Mouse (Mus musculus) limb, embryonic 11.5 days (tissue): ENCODE measurements around the gene Tmem82. TPM values are rescaled to one million over a fixed set of nuclear protein-coding genes. Genes with fewer than 3 reads are reported as not detected.
"Not testable (repeated sequence)": the region's sequence is repeated elsewhere in the genome, so short reads cannot be mapped to it uniquely, and the experiment has no call there.

Experiments
- ATAC-seq: fragments of 200-750 bp; cut with Nextera tagmentation; 2 replicates; pipeline ENCODE4 v1.8.0; 2017; ENCODE audit warnings: low read depth; ENCODE audit not compliant: insufficient number of reproducible peaks, low FRiP score, low TSS enrichment
- DNase-seq: peaks from one replicate; pipeline ENCODE4 v3.0.0-alpha.2; 2015; ENCODE audit warnings: low spot score
- H3K27ac ChIP-seq: fragments of 300-500 bp; sonication (generic); replicated peaks from 2 replicates; pipeline ENCODE4 v1.5.1; 2014; ENCODE audit warnings: low read depth, mild to moderate bottlenecking, low read length
- H3K27me3 ChIP-seq: fragments of 300-500 bp; sonication (generic); 2 replicates; pipeline ENCODE4 v1.6.1; 2014; ENCODE audit warnings: mild to moderate bottlenecking, low read length, mixed read lengths; ENCODE audit not compliant: control insufficient read depth, insufficient read depth
- H3K36me3 ChIP-seq: fragments of 300-500 bp; sonication (generic); 2 replicates; pipeline ENCODE4 v1.6.1; 2014; ENCODE audit warnings: mild to moderate bottlenecking, low read length, moderate library complexity, mixed read lengths; ENCODE audit not compliant: control insufficient read depth, insufficient read depth
- H3K4me1 ChIP-seq: fragments of 300-500 bp; sonication (generic); 2 replicates; pipeline ENCODE4 v1.6.1; 2014; ENCODE audit warnings: low read length, mixed read lengths; ENCODE audit not compliant: control insufficient read depth, insufficient read depth
- H3K4me2 ChIP-seq: fragments of 300-500 bp; sonication (generic); 2 replicates; pipeline ENCODE4 v1.6.1; 2014; ENCODE audit warnings: low read depth, mild to moderate bottlenecking, moderate library complexity; ENCODE audit not compliant: severe bottlenecking
- H3K4me3 ChIP-seq: fragments of 300-500 bp; sonication (generic); 2 replicates; pipeline ENCODE4 v1.5.1; 2014; ENCODE audit warnings: low read depth, low read length
- H3K9ac ChIP-seq: fragments of 300-500 bp; sonication (generic); 2 replicates; pipeline ENCODE4 v1.6.1; 2014; ENCODE audit warnings: mild to moderate bottlenecking, low read length
- H3K9me3 ChIP-seq: fragments of 300-500 bp; sonication (generic); 2 replicates; pipeline ENCODE4 v1.6.1; 2016; ENCODE audit warnings: low read length; ENCODE audit not compliant: control insufficient read depth
- WGBS: fragments of 180-500 bp; shearing (Covaris S2); extraction: QIAGEN DNeasy Blood & Tissue Kit; methylation state at CpG from one replicate; pipeline ENCODE4 v1.1.7; 2014; 5-methylcytosine and 5-hydroxymethylcytosine counted together
- polyA plus RNA-seq: library from polyadenylated mRNA; unstranded; fragments of >200 nt; fragmentation: Nextera tagmentation; extraction: Ambion mirVana; gene quantifications from 2 replicates; pipeline ENCODE4 v1.2.1, GENCODE M21; 2014

The Tmem82 gene
- polyA plus RNA-seq, 1 experiment from 2014 or later, result 0.60 TPM

DNA sequence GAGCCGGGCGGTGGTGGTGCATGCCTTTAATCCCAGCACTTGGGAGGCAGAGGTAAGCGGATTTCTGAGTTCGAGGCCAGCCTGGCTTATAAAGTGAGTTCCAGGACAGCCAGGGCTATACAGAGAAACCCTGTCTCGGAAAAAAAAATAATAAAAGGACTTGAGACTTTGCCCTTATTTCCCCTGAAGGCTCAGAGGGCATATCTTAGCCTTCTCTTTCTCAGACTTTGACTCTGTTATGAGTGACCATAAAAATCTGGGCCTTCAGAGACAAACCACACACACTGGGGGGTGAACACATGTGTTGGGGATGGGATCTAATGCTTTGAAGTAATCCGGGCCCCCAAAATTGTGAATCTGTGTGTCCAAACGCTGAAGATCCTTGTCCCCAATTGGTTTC lies 51.3 kb downstream of the Tmem82 start:
- not testable (repeated sequence) for H3K27ac ChIP-seq, H3K9me3 ChIP-seq, H3K4me2 ChIP-seq, DNase-seq, ATAC-seq, H3K36me3 ChIP-seq, H3K9ac ChIP-seq, H3K27me3 ChIP-seq, H3K4me3 ChIP-seq, H3K4me1 ChIP-seq
- 85% methylated on average over 7 of the region's 7 CpGs for WGBS

DNA sequence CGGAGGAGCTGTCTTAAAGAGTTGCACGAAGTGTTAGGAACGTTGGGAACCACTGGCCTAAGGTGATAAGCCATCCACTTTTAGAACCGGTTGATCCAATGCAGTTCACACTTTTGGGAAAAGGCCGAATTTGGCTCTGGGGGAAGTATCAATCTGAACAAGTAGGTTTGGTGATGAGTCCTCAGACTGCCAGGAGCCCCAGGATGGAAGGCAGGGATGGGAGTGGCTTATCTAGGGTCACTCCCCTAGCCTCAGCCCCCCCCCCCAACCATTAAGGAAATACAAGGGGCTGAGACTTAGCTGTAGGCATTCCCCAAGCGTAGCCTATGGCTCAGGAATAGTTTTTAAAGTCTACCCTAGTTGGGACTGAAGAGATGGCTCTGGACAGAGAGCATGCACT lies 52.2 kb downstream of the Tmem82 start:
- H3K36me3 ChIP-seq, result no peaks in the 10 kb centered on the region

DNA sequence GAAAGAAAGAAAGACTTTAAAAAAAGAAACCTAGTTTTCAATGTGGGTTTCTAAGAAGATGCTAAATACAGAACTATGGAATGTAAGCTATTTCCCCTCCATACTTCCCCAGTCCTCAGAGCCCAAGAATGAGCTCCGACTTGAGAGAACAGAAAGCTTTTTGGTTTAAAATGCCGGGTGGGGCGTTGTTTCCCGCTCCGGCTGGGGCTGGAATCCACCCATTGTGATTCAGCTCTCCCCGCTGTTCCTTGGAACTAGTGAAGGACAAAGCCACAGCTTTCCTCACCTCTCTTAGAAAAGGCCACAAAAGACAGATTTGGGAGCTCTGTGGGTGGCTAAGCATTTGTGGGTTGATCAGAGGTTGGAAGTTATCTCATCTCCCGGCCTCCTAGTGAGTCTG lies 53.1 kb downstream of the Tmem82 start:
- no peak overlapping the region for H3K4me3 ChIP-seq
- H3K36me3 ChIP-seq, result no peaks in the 10 kb centered on the region
- no peak for ATAC-seq
- H3K9me3 ChIP-seq, result no peaks in the 10 kb centered on the region
- no peak overlapping the region for H3K4me2 ChIP-seq
- H3K9ac ChIP-seq, result no peak overlapping the region
- no peak overlapping the region for H3K27ac ChIP-seq
- no peaks in the 10 kb centered on the region for H3K4me1 ChIP-seq
- no peak for DNase-seq
- WGBS, result 75% methylated on average over 7 of the region's 7 CpGs
- H3K27me3 ChIP-seq, result no peaks in the 10 kb centered on the region

More for the DNA sequence above, 52.2 kb downstream of the Tmem82 start:
- H3K9ac ChIP-seq, result no peak overlapping the region
- no peaks in the 10 kb centered on the region for H3K9me3 ChIP-seq
- no peak overlapping the region for H3K4me2 ChIP-seq
- ATAC-seq, result no peak
- no peak for DNase-seq
- H3K4me3 ChIP-seq, result no peak overlapping the region
- H3K4me1 ChIP-seq, result no peaks in the 10 kb centered on the region
- no peaks in the 10 kb centered on the region for H3K27me3 ChIP-seq
- H3K27ac ChIP-seq, result no peak overlapping the region
- WGBS, result 92% methylated on average over 6 of the region's 6 CpGs

DNA sequence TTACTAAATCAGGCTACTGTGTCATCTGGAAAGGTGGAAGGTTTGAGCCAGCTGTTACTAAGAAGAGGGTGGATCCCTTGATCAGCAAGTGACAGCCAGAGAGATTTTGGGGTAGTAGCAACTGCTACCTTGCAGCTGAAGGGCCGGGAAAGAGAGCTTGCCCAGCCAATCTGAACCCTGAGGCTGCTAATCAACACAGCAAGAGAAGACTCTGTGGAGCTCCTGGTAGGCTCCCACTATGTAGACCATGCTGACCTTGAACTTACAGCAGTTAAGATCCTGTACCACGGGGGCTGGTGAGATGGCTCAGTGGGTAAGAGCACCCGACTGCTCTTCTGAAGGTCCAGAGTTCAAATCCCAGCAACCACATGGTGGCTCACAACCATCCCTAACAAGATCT lies 53.8 kb downstream of the Tmem82 start:
- Histone ChIP-seq H3K9me3 (no peaks in the 10 kb centered on the region), H3K9ac (no peak overlapping the region), H3K27ac (no peak overlapping the region), H3K4me1 (0 out of 2 replicates have a peak, but pooled peaks cover 1% of the 10 kb centered on the region), H3K27me3 (no peaks in the 10 kb centered on the region), H3K4me2 (no peak overlapping the region), H3K36me3 (no peaks in the 10 kb centered on the region), H3K4me3 (no peak overlapping the region)
- 76% methylated on average over 3 of the region's 3 CpGs for WGBS
- ATAC-seq (no peak), DNase-seq (no peak)

- Histone ChIP-seq H3K9me3 (no peaks in the 10 kb centered on the region), H3K9ac (no peak overlapping the region), H3K27ac (no peak overlapping the region), H3K4me1 (0 out of 2 replicates have a peak, but pooled peaks cover 3% of the 10 kb centered on the region), H3K36me3 (no peaks in the 10 kb centered on the region), H3K4me3 (no peak overlapping the region), H3K27me3 (no peaks in the 10 kb centered on the region), H3K4me2 (no peak overlapping the region)
- no peak for DNase-seq
- WGBS, result 98% methylated on average over 4 of the region's 4 CpGs
- ATAC-seq, result no peak
Measured at GRCm38 (mm10) chr4:141564209-141564608, 54.2 kb downstream of the Tmem82 start.

Other genes with a start within 250 kb of the Tmem82 start
- gene Clcnka, start 219.9 kb downstream of the Tmem82 start, polyA plus RNA-seq, result 0.21 and 0.33 TPM in 2 replicates
- gene Clcnkb, start 202.6 kb downstream of the Tmem82 start, polyA plus RNA-seq, result not detected in 2 replicates
- gene Hspb7, start 197.9 kb downstream of the Tmem82 start, polyA plus RNA-seq, result 0.34 and 0.41 TPM in 2 replicates
- gene Srarp, start 182.5 kb downstream of the Tmem82 start, polyA plus RNA-seq, result not detected in 2 replicates
- 44.2 and 49.2 TPM in 2 replicates for gene Zbtb17, start 174.0 kb downstream of the Tmem82 start, polyA plus RNA-seq
- gene Spen, start 80.0 kb downstream of the Tmem82 start, polyA plus RNA-seq, result 12.4 and 13.4 TPM in 2 replicates
- gene Fblim1, start 12.5 kb downstream of the Tmem82 start, polyA plus RNA-seq, result 67.2 and 73.2 TPM in 2 replicates
- gene Slc25a34, start 5.2 kb upstream of the Tmem82 start, polyA plus RNA-seq, result not detected in 2 replicates
- 3.9 and 4.4 TPM in 2 replicates for gene Plekhm2, start 46.3 kb upstream of the Tmem82 start, polyA plus RNA-seq
- 1.4 and 3.5 TPM in 2 replicates for gene Rsc1a1, start 67.0 kb upstream of the Tmem82 start, polyA plus RNA-seq
- gene Ddi2, start 104.8 kb upstream of the Tmem82 start, polyA plus RNA-seq, result 22.4 and 25.9 TPM in 2 replicates
- gene Agmat, start 128.0 kb upstream of the Tmem82 start, polyA plus RNA-seq, result 0.11 TPM in 1 of 2 replicates, not detected in the other
- 3.1 and 3.6 TPM in 2 replicates for gene Dnajc16, start 172.3 kb upstream of the Tmem82 start, polyA plus RNA-seq
- gene Casp9, start 175.0 kb upstream of the Tmem82 start, polyA plus RNA-seq, result 16.9 and 19.0 TPM in 2 replicates
- not detected in 2 replicates for gene Cela2a, start 207.5 kb upstream of the Tmem82 start, polyA plus RNA-seq
- not detected in 2 replicates for gene Ctrc, start 227.7 kb upstream of the Tmem82 start, polyA plus RNA-seq